Mouse (Mus musculus): ENCODE measurements around the gene Sntg2.

Gene Sntg2

DNA sequence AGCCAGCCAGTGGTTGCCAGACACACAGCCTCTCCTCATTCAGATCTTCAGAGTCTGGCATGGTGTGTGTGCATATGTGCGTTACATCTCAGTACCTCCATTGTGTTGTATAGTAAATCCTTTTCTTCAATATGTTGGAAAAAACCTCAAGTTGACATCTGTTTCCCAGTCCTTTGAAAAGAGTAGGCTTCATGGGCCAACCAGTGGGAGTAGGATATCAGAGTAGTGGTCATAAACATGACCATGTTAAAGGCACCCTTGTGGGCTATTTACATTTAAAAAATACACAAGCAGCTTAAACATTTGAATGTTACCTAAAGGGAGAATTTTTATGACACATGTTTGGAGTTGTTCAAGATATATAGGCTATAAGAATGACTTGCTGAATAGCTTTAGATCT is 170.4 kb downstream of the Sntg2 start:
- no peak for DNase-seq (ENCODE audit: low spot score in 2 of 2)

DNA sequence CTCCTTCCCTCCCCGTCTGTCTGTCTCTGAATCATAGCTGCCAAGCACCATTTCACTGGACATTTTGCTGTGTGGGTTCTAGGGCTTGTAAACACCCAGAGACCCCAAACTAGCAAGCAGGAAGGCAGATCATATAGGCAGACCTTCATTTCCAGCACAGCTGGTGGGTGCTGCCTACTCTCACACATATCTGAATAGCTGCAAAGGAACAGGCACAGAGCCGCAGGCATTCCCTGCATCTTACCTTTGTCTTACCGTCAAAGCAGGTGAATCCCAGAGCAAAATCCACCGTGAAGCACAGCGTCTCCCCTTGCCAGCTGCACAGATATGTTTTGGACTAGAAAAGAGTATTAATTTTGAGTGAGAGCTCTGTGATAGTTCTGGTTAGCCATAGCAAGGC is 172.1 kb downstream of the Sntg2 start:
- no peak for DNase-seq (ENCODE audit: low spot score in 2 of 2)

DNA sequence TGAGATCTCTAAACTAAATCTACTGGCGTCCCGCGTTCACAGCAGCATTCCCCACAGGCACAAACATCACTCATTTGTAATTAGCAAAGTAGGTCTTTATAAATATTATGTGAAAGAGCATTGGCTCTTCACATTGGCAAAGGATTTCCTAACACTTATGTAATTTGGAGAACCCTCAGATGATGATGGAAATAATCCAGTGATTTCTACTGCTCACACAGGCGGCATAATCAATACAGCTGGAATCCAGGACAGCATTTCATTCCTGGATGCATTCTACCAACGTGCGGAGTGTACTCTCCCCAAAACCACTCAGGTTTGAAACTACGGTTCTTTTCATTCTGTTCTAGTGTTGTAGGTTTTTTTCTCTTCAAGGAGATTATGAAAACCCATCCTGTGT is 172.6 kb downstream of the Sntg2 start:
- no peak for DNase-seq (ENCODE audit: low spot score in 2 of 2)

DNA sequence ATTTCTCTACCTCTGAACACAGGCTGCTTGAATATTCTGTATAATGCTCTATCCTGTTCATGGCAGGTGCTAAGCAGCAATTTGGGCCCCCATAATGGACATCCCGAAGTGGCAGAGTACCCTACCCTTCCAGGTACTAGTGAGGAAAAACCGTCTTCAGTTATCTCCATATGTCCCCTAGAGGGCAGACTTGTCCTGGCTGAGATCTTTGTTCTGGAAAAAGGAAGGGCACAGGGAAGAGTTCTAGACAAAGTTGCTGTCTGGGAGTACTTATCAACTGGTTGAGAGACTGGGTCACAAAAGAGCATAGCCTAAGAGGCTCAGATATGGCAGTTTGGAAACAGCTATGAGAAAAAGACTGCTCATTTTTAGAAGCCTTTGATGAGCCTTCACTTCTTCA is 173.4 kb downstream of the Sntg2 start:
- DNase-seq (ENCODE audit: low spot score in 2 of 2): peak; percentile 5 to 8

DNA sequence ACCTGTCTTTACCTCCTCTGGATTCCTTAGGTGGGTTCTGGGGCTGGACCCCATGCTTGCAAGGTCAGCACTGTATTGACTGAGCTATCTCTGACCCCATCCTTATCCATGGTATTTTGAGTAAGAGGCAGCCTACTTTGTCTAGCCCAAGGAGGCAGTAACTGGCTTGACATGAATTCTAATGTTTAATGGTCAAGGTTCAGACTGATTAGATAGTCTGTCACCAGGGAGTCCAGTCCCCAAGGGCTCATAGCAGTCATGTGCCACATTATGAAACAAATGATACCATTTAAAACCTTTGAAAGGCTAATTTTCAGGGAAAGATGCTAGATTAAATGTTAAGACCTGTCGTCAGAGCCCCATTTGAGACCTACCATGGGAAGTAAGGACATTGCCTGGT is 174.9 kb downstream of the Sntg2 start:
- no peak for DNase-seq (ENCODE audit: low spot score in 2 of 2)

DNA sequence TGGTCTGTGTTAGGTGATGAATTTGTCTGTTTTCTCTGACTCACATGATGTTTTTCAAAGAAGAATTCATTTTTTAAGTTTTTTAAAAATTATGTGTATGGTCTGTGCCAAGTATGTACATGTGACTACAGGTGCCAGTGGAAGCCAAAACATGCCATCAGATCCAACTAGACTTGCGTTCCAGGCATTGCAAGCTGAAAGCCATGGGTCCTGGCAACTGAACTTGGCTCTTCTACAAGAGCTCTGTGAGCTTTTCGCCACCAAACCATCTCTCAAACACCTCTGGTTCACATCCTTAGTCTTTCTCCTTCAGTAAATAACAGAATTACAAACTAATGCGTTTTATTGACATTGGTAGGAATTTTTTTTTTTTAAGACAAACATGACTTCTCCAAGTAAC is 191.5 kb downstream of the Sntg2 start:
- no peak for DNase-seq (ENCODE audit: low spot score in 2 of 2)

DNA sequence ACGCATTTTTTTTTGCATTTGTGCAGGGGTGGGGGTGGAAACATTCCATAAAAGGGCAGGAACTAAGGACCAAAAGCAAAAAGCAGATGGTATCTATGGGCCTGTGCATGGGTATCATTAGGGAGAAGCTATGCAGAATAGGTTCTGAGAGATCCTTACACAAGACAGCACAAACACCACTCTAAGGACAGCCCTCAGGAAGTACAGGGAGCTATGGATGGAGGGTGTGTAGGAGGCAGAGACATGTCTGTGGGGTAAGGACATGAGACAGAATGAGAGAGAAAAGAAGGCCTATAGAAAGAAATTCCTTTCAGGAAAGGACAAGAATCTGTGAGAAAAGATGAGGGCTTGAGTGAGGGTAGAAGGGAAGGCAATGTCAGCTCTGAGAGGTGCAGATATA is 193.6 kb downstream of the Sntg2 start:
- DNase-seq (ENCODE audit: low spot score in 2 of 2): no peak

DNA sequence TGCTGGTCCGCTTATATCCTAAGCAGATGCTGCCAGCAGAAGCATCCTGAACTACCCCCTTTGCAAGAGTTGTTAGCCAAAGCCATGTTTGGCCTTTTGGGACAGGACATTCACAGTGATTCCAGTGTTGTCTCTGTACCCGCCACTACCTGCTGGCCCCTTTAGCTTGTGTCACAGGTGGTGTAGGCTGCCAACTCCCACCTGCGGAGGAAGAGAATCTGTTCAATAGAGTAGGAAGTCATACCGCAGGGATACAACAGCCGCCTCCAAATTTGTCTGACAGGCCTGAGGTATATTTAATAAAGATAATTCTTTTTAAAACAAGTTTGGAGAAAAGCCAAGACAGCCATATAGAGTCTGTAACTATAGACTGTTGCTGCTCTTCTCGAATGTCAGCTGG is 195.2 kb downstream of the Sntg2 start:
- DNase-seq (ENCODE audit: low spot score in 2 of 2): no peak

DNA sequence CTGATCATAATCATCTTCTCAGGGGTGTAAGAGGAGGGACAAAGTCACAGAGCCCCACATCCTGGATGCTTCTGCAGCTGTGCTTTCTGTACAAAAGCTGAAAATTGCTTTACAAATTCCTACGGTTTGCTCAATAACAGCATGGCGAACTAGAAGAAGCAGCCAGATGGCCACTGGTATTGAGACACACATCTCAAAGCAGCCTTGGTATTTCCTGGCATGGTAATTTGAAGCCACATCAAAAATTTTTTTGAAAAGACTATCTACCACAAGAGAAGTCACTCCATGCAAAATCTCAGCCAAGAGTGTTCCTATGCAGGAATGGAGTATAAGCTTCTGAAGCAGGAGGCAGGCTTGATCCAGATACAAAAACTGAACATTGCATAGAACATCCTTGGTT is 195.6 kb downstream of the Sntg2 start:
- no peak for DNase-seq (ENCODE audit: low spot score in 2 of 2)

DNA sequence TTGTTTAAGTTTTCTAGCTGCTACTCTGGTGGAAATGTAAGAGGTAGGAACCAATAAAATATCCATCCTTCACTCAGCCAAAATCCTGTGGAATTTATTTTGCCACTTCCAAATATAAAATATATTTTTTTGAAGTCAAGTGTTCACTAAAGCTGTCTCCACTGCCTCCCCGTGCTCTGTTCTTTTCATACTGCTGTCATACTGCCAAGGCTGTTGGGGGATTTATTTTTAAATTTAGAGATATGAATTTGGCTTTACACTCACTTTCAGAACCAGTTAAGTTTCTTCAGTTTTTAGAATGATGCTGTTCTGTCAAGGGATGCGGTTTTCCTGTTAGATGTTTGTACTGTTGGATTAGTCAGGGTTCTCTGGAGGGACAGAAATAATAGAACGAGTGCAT is 204.7 kb downstream of the Sntg2 start:
- DNase-seq (ENCODE audit: low spot score in 2 of 2): no peak

DNA sequence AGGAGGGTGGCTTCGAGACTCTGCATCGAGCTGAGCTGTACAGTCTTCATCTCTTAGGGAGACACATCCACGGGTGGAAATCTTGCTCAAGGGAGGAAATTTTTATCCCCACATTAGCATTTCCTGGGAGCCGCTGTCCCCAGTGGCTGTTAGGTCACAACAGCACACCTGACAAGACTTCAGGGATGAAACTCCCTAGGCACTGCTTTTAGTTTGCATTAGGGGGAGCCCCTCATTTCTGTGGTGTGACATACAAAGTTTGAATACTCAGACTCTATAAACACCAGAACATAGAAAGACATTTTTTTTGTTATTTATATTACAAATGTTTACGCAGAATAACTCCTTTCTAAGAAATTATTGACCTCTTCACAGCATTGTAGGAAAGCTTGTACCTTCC is 208.6 kb downstream of the Sntg2 start:
- no peak for DNase-seq (ENCODE audit: low spot score in 2 of 2)

DNA sequence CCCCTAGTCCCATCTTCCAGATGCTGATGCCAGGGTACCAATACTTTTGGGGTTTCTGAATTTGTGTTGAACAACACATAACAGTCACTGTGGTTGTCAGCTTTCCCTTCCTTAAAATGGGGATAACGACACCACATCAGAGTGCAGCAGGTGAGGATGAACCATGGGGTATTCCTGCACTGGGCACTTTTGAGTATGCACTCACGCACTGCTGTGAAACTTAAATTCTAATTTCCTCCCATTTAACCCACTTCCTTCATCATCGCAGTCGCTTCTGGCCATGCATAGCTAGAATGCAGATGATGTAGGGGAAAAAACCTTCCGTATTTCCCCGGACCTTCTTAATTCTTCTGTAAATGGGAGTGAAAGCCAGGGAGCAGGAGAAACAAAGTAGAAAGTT is 209.2 kb downstream of the Sntg2 start:
- no peak for DNase-seq (ENCODE audit: low spot score in 2 of 2)

DNA sequence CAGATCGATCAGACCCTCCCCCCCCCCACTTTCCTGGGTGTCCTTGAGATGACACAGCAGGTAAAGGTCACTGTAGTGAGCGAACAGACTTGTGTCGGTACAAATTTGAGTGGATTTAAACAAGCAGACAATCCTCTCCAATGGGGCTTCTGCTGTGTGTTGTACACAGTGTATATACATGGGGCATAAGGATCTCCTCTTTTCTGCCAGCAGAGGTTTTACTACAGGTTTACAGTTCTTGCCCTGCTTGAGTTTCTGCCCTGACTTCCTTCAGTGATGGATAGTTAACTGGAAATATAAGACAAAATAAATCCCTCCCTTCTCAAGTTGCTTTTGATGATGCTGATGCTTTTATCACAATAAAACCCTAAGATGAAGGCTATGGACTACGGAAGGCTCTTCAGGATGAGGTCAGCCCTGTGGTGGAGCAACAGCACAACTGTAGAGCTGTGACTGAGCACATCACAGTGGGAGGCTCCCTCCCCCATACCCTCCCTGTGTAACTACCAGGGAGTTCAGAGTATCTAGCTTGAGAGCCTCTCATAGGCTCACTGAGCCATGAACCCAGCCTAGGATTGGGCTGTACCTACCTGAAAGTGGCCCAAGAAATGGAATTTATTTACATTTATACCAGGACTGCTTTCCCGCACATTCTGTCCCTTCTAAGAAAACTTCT is 211.3 kb downstream of the Sntg2 start:
- DNase-seq (ENCODE audit: low spot score in 2 of 2): no peak

DNA sequence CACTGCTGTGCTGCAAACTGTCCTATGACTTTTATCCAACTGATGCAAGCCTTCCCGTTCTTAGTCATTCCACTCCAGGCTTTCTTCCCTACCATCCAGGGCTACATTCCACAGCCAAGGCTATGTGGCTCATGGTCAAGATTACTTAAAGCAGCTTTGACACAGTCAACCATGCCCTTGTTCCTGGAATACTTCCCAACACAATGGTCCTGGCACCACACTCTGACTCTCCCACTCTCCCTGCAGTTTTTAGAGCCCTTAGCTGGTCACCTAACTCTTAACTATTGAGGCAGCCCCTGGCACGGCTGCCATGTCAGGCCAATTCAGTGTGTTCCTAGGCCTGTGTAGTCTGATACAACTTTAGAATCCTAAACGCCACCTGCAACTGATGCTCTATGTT is 212.7 kb downstream of the Sntg2 start:
- peak in 1 of 2 experiments; percentile 15 for DNase-seq (ENCODE audit: low spot score in 2 of 2)

DNA sequence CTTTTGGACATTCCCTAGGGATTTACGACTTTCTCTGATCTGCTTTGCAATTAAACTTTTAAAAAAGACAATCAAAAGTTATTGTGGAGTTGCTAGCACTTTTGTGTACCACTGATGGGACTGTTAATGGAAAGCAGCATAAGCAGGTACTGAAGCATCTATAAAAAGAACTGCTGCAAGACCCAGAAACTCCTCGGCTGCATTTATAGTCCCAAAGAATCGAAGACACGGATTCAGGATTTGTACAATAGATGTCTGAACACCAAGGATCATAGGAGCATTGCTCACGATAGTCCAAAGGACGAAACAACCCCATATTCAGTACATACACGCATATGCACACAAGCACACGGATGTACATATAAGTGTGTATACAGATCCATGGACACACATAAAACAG is 213.4 kb downstream of the Sntg2 start:
- DNase-seq (ENCODE audit: low spot score in 2 of 2): no peak

DNA sequence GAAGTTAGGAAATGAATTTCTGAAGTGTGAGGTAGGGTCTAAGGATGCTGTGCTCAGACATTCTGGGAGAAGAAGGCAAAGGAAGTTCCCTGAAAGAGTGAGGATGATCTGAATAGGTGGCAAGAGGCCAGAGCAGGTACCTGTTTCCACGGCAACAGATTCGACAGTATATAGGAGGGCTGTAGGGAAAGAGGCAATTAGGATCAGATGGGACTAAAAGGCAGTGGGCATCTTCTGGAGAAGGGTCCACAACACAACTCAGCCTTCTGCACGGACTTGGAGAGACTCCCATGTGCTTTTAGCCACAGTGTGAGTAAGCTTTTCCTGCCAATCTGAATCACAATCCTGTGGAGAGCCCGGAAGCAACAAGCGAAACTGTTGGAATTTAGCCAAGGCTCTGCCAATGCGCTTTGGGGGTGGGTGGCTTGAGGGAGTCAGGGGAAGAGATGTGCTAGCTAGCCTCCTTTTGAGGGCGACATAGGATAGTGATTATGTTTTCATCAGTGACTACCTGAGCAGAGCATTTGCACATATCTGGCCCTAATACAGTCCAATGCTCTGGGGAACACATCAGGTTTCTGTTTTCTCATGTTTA is 219.0 kb downstream of the Sntg2 start:
- no peak for DNase-seq (ENCODE audit: low spot score in 2 of 2)

DNA sequence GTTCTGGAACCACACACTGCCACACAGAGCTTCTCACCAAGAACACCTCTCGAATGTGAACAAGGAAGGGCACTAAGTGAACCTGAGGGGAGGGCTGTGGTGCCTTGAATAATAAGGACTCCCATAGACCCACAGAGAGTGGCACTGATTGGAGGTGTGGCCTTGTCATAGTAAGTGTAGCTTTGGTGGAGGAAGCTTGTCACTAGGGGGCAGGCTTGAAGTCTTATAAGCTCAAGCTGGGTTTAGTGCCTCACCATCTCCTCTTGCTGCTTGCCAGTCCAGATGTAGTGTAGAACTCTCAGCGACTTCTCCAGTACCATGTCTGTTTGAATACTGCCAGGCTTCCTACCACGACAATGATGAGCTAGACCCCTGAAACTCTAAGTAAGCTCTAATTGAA is 231.1 kb downstream of the Sntg2 start:
- peak in 1 of 2 experiments; percentile 17 for DNase-seq (ENCODE audit: low spot score in 2 of 2)

DNA sequence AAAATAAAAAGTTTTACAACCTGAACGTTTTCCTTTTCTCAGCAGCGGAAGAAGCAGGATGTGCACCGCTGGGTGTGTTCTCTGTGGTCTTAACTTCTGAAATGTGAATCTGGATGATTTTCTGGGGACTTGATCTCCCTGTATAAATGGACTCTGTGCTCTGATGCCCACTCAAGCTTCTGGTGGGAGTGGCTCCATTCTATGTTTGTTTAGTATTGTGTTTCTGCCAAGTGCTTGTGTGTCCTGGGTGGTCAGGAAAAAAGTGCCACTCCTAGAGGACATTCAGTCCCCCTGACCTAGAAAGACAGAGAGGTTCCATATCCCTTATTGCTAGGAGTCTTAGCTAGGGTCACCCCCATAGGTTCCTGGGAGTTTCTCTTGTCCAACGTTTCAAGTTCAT is 240.7 kb downstream of the Sntg2 start, which contains the start of gene Tpo:
TSS of gene Tpo (minus strand) at position 101 of the 400 bp plus-strand sequence.
- DNase-seq (ENCODE audit: low spot score in 2 of 2): no peak

DNA sequence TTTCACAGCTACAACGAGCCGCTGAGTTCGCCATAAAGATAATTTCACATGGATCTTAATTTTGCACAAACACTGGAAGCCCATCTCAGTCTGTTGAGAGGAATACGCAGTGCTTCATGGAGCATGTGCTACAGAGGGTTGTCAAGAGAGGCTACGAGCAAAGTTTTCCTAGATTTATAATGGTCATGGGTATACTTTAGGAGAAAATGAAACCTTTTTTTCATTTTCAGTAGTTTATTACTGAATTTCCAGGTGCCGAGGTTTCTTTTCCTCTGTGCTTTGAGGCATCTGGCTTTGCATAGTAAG is 243.8 kb downstream of the Sntg2 start:
- DNase-seq (ENCODE audit: low spot score in 2 of 2): no peak

DNA sequence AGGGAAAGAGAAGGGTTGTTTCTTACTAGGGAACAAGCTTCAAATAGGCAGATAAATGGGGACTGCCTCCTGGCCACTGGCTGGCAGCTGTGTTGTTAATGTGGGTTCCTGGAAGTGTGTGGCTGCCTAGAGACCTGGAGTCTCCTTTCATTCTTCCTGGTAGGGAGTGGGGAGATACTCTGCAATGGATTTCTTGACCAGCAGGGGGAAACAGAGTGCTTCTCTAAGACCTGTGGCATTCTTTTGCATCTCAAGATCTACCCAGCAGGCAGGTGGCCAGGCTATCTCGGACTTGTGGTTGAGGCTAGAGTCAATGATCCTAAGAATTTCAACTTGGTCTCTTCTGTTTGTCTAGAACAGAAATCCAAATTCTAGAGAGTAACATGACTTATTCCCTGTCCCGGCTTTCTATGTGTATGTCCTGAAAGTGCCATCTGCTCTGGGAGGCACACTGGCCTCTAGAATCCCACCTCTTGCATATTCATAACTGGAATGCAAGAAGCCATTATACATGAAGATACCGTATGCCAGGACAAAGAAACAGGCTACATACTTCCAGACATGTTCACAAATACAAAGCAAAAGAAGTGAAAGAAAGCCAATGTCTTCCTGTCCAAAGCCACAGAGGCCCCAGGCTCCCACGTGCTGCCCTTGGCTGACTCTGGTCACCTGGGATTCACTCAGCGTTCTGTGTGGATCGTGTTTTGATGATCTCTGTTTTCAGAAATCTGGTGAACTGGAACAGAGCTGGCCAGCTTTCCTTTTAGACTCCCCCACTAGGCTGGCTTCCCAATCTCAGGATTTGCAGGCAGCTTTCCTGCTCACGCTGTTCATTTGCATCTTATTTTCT is 244.4 kb downstream of the Sntg2 start:
- peak; percentile 32 to 56 for DNase-seq (ENCODE audit: low spot score in 2 of 2)

Data from urinary bladder, postnatal 36 days (tissue).